Mouse (Mus musculus) limb, embryonic 14.5 days (tissue): Measurements from ENCODE around the gene Mrps18a. TPM values are rescaled to one million over a fixed set of nuclear protein-coding genes. Genes with fewer than 3 reads are reported as not detected.
A peak's percentile ranks its signal among the peaks of the same experiment; 100 is the strongest.

Source experiments
- ATAC-seq: fragments of 200-750 bp; cut with Nextera tagmentation; 2 replicates; pipeline ENCODE4 v1.8.0; 2017; ENCODE audit warnings: low read depth, moderate number of reproducible peaks, moderate TSS enrichment; ENCODE audit not compliant: low FRiP score
- DNase-seq: peaks from one replicate; pipeline ENCODE4 v3.0.0-alpha.2; 2015; ENCODE audit warnings: low spot score
- H3K27ac ChIP-seq: fragments of 300-500 bp; sonication (generic); replicated peaks from 2 replicates; pipeline ENCODE4 v1.5.1; 2014; ENCODE audit warnings: low read depth, mild to moderate bottlenecking, low read length, moderate library complexity, mixed read lengths
- H3K27me3 ChIP-seq: fragments of 300-500 bp; sonication (generic); 2 replicates; pipeline ENCODE4 v1.6.1; 2014; ENCODE audit warnings: low read length, mixed read lengths; ENCODE audit not compliant: control insufficient read depth, insufficient read depth
- H3K36me3 ChIP-seq: fragments of 300-500 bp; sonication (generic); 2 replicates; pipeline ENCODE4 v1.6.1; 2014; ENCODE audit warnings: mild to moderate bottlenecking, low read length, moderate library complexity, mixed read lengths; ENCODE audit not compliant: control insufficient read depth, insufficient read depth
- H3K4me1 ChIP-seq: fragments of 300-500 bp; sonication (generic); 2 replicates; pipeline ENCODE4 v1.6.1; 2014; ENCODE audit warnings: antibody characterized with exemption, low read length, mixed read lengths; ENCODE audit not compliant: control insufficient read depth, insufficient read depth
- H3K4me2 ChIP-seq: fragments of 300-500 bp; sonication (generic); replicated peaks from 2 replicates; pipeline ENCODE4 v1.6.1; 2014; ENCODE audit warnings: low read depth, mild to moderate bottlenecking, low read length, moderate library complexity; ENCODE audit not compliant: severe bottlenecking
- H3K4me3 ChIP-seq: fragments of 300-500 bp; sonication (generic); replicated peaks from 2 replicates; pipeline ENCODE4 v1.5.1; 2014; ENCODE audit warnings: low read length
- H3K9ac ChIP-seq: fragments of 300-500 bp; sonication (generic); 2 replicates; pipeline ENCODE4 v1.6.1; 2014; ENCODE audit warnings: mild to moderate bottlenecking, low read depth, low read length, moderate library complexity; ENCODE audit not compliant: severe bottlenecking
- H3K9me3 ChIP-seq: fragments of 300-500 bp; sonication (generic); 2 replicates; pipeline ENCODE4 v1.6.1; 2016; ENCODE audit warnings: low read length; ENCODE audit not compliant: control insufficient read depth
- POLR2A ChIP-seq: fragments of 200-500 bp; IDR thresholded peaks from 2 replicates; pipeline ENCODE4 v1.8.0; 2012; ENCODE audit warnings: inconsistent platforms, mild to moderate bottlenecking, moderate library complexity, borderline replicate concordance; ENCODE audit not compliant: insufficient read depth, insufficient read length; ENCODE audit errors: extremely low read depth
- WGBS: fragments of 180-500 bp; shearing (Covaris S2); extraction: QIAGEN DNeasy Blood & Tissue Kit; methylation state at CpG from one replicate; pipeline ENCODE4 v1.1.7; 2014; 5-methylcytosine and 5-hydroxymethylcytosine counted together
- polyA plus RNA-seq, 2 experiments: library from polyadenylated mRNA; depleted of rRNA in 1 of 2; stranded (reverse) in 1 of 2; unstranded in 1 of 2; fragments of >200 nt; fragmentation: Nextera tagmentation in 1 of 2; extraction: Ambion mirVana in 1 of 2; gene quantifications; 2 replicates each; pipeline versions ENCODE4 v1.2.1 to v1.2.3; 2012 to 2014

The Mrps18a gene
- polyA plus RNA-seq, 2 experiments = 92.3 to 132 TPM

- no peak for TF ChIP-seq POLR2A
- peaks cover 30% of the 10 kb centered on the region for H3K36me3 ChIP-seq
- H3K27ac ChIP-seq = 0 out of 2 replicates have a peak overlapping the region, but pooled peaks have one; percentile 8
- ATAC-seq = no peak
- no peak overlapping the region for H3K4me3 ChIP-seq
- H3K4me2 ChIP-seq = no peak overlapping the region
- H3K9me3 ChIP-seq = no peaks in the 10 kb centered on the region
- H3K27me3 ChIP-seq = no peaks in the 10 kb centered on the region
- 37% methylated on average over 2 of the region's 2 CpGs for WGBS
- H3K4me1 ChIP-seq = peaks cover 11% of the 10 kb centered on the region
- peak overlapping the region; percentile 12; the same call in 1 of the 2 replicates for H3K9ac ChIP-seq
- no peak for DNase-seq
These were observed 4.7 kb downstream of the Mrps18a start for GRCm38 (mm10) chr17:46115489-46115888.

- H3K27ac ChIP-seq = 0 out of 2 replicates have a peak overlapping the region, but pooled peaks have one; percentile 8
- WGBS = 41% methylated on average over 11 of the region's 11 CpGs
- no peaks in the 10 kb centered on the region for H3K27me3 ChIP-seq
- peaks cover 11% of the 10 kb centered on the region for H3K4me1 ChIP-seq
- H3K4me3 ChIP-seq = no peak overlapping the region
- no peak for TF ChIP-seq POLR2A
- H3K4me2 ChIP-seq = no peak overlapping the region
- ATAC-seq (no peak), DNase-seq (no peak)
- H3K9ac ChIP-seq = peak overlapping the region; percentile 12; the same call in 1 of the 2 replicates
- peaks cover 31% of the 10 kb centered on the region for H3K36me3 ChIP-seq
- H3K9me3 ChIP-seq = no peaks in the 10 kb centered on the region
These were observed 5.4 kb downstream of the Mrps18a start for GRCm38 (mm10) chr17:46116138-46116537.

DNA sequence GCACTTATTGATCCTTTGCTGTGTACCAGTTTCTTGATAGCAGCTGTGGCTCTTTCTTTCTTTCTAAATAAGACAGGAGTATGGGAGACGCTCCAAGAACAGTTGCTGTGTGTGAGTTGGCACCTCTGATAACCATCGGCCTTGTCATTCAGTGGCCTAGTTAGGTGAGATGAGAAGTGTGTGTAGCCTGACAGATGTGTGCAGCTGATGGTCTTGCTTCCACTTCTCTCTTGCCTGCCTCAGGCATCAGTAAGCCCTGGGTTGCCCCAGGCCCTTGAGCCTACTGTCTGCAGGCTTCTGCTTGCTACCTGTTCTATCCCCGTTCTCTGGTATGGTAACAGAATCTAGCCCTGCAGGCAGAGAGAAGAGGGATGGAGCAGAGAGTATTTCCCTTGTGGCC lies 6.1 kb downstream of the Mrps18a start:
- H3K9me3 ChIP-seq = no peaks in the 10 kb centered on the region
- no peak overlapping the region for H3K4me3 ChIP-seq
- peaks cover 31% of the 10 kb centered on the region for H3K36me3 ChIP-seq
- 80% methylated on average over 3 of the region's 3 CpGs for WGBS
- H3K4me2 ChIP-seq = no peak overlapping the region
- no peak overlapping the region for H3K9ac ChIP-seq
- DNase-seq = no peak
- no peaks in the 10 kb centered on the region for H3K27me3 ChIP-seq
- H3K27ac ChIP-seq = no peak overlapping the region
- peaks cover 6% of the 10 kb centered on the region for H3K4me1 ChIP-seq
- TF ChIP-seq POLR2A = no peak
- ATAC-seq = no peak

GRCm38 (mm10) chr17:46117623-46118422 lies 7.0 kb downstream of the Mrps18a start:
- H3K9ac ChIP-seq = no peak overlapping the region; the same call in 1 of the 2 replicates
- H3K9me3 ChIP-seq = no peaks in the 10 kb centered on the region
- H3K36me3 ChIP-seq = peaks cover 40% of the 10 kb centered on the region
- H3K27me3 ChIP-seq = no peaks in the 10 kb centered on the region
- H3K4me2 ChIP-seq = no peak overlapping the region
- TF ChIP-seq POLR2A = no peak
- no peak for DNase-seq
- no peak overlapping the region for H3K27ac ChIP-seq
- no peak for ATAC-seq
- 32% methylated on average over 13 of the region's 13 CpGs for WGBS
- H3K4me3 ChIP-seq = no peak overlapping the region
- peaks cover 6% of the 10 kb centered on the region for H3K4me1 ChIP-seq

DNA sequence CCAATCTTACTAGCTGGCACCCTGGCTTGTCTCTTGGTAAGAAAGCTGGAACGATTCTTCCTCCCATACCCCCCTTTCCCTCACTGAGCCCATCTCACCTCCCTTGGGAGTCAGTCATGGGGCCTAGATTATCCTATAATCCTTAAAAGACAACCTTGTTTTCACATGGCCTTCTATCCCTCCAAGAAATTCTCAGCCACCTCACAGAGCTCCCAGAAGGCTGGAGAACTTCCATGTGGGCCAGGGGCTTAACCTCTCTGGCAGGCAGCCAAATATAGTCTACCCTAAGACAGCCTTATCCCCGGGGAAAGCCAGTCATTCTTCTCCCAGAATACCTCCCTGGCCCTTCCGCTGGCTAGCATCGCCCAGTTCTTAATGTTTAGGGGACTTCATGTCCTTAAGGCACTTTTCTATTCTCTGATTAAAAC lies 7.7 kb downstream of the Mrps18a start:
- Histone ChIP-seq H3K27me3 (no peaks in the 10 kb centered on the region), H3K4me3 (no peak overlapping the region), H3K9ac (no peak overlapping the region; the same call in 1 of the 2 replicates), H3K27ac (no peak overlapping the region), H3K4me1 (peaks cover 6% of the 10 kb centered on the region), H3K9me3 (no peaks in the 10 kb centered on the region), H3K4me2 (no peak overlapping the region), H3K36me3 (peaks cover 46% of the 10 kb centered on the region)
- 59% methylated on average over 4 of the region's 4 CpGs for WGBS
- TF ChIP-seq POLR2A = no peak
- ATAC-seq (no peak), DNase-seq (no peak)
